Mouse (Mus musculus): ENCODE measurements around the gene Otud5. TPM values are rescaled to one million over a fixed set of nuclear protein-coding genes. Genes with fewer than 3 reads are reported as not detected.

Otud5 gene
- polyA plus RNA-seq, 1 experiment from 2014 or later = 43.4 TPM

GRCm38 (mm10) chrX:7859191-7859753, 18.1 kb downstream of the Otud5 start:
- WGBS = 90% methylated on average over 3 of the region's 3 CpGs

GRCm38 (mm10) chrX:7863181-7863580, 22.0 kb downstream of the Otud5 start:
- WGBS = 83% methylated on average over 1 of the region's 1 CpGs
- no peak overlapping the region for H3K4me3 ChIP-seq
- no peak for DNase-seq (ENCODE audit: low spot score)
- no peaks in the 10 kb centered on the region for H3K27me3 ChIP-seq (replicated peaks; ENCODE audit: low read depth, poor library complexity, severe bottlenecking)
- no peaks in the 10 kb centered on the region for H3K9me3 ChIP-seq
- no peaks in the 10 kb centered on the region for H3K4me1 ChIP-seq
- no peak overlapping the region for H3K27ac ChIP-seq (replicated peaks)
- H3K36me3 ChIP-seq (replicated peaks) = peaks cover 32% of the 10 kb centered on the region

More at GRCm38 (mm10) chrX:7859191-7859753, 18.1 kb downstream of the Otud5 start:
- no peak overlapping the region for H3K27ac ChIP-seq (replicated peaks)
- no peaks in the 10 kb centered on the region for H3K9me3 ChIP-seq
- peaks cover 36% of the 10 kb centered on the region for H3K36me3 ChIP-seq (replicated peaks)
- H3K27me3 ChIP-seq (replicated peaks; ENCODE audit: low read depth, poor library complexity, severe bottlenecking) = no peaks in the 10 kb centered on the region
- no peaks in the 10 kb centered on the region for H3K4me1 ChIP-seq
- no peak for DNase-seq (ENCODE audit: low spot score)
- no peak overlapping the region for H3K4me3 ChIP-seq

GRCm38 (mm10) chrX:7864551-7864950, 23.4 kb downstream of the Otud5 start:
- H3K36me3 ChIP-seq (replicated peaks) = peaks cover 24% of the 10 kb centered on the region
- 86% methylated on average over 3 of the region's 3 CpGs for WGBS

GRCm38 (mm10) chrX:7865343-7865742, 24.2 kb downstream of the Otud5 start:
- H3K27me3 ChIP-seq (replicated peaks; ENCODE audit: low read depth, poor library complexity, severe bottlenecking) = no peaks in the 10 kb centered on the region
- H3K4me1 ChIP-seq = no peaks in the 10 kb centered on the region
- no peak for DNase-seq (ENCODE audit: low spot score)
- peaks cover 19% of the 10 kb centered on the region for H3K36me3 ChIP-seq (replicated peaks)
- WGBS = 76% methylated on average over 2 of the region's 2 CpGs
- H3K9me3 ChIP-seq = no peaks in the 10 kb centered on the region
- no peak overlapping the region for H3K4me3 ChIP-seq
- H3K27ac ChIP-seq (replicated peaks) = no peak overlapping the region

More at GRCm38 (mm10) chrX:7864551-7864950, 23.4 kb downstream of the Otud5 start:
- DNase-seq (ENCODE audit: low spot score) = no peak
- H3K9me3 ChIP-seq = no peaks in the 10 kb centered on the region
- H3K27ac ChIP-seq (replicated peaks) = no peak overlapping the region
- no peaks in the 10 kb centered on the region for H3K27me3 ChIP-seq (replicated peaks; ENCODE audit: low read depth, poor library complexity, severe bottlenecking)
- no peak overlapping the region for H3K4me3 ChIP-seq
- H3K4me1 ChIP-seq = no peaks in the 10 kb centered on the region

GRCm38 (mm10) chrX:7865786-7866185, 24.6 kb downstream of the Otud5 start:
- H3K9me3 ChIP-seq = no peaks in the 10 kb centered on the region
- peaks cover 16% of the 10 kb centered on the region for H3K36me3 ChIP-seq (replicated peaks)
- no peak overlapping the region for H3K4me3 ChIP-seq
- no peak for DNase-seq (ENCODE audit: low spot score)
- H3K27me3 ChIP-seq (replicated peaks; ENCODE audit: low read depth, poor library complexity, severe bottlenecking) = no peaks in the 10 kb centered on the region
- H3K27ac ChIP-seq (replicated peaks) = no peak overlapping the region
- 72% methylated on average over 2 of the region's 2 CpGs for WGBS
- no peaks in the 10 kb centered on the region for H3K4me1 ChIP-seq

- DNase-seq (ENCODE audit: low spot score) = no peak
- WGBS = 92% methylated on average over 1 of the region's 1 CpGs
- no peaks in the 10 kb centered on the region for H3K27me3 ChIP-seq (replicated peaks; ENCODE audit: low read depth, poor library complexity, severe bottlenecking)
- H3K4me3 ChIP-seq = no peak overlapping the region
- no peaks in the 10 kb centered on the region for H3K4me1 ChIP-seq
- no peak overlapping the region for H3K27ac ChIP-seq (replicated peaks)
- peaks cover 24% of the 10 kb centered on the region for H3K36me3 ChIP-seq (replicated peaks)
- no peaks in the 10 kb centered on the region for H3K9me3 ChIP-seq
Observed at GRCm38 (mm10) chrX:7867141-7867540, 26.0 kb downstream of the Otud5 start.

GRCm38 (mm10) chrX:7868506-7868905, 27.3 kb downstream of the Otud5 start:
- WGBS = 39% methylated on average over 2 of the region's 2 CpGs
- no peaks in the 10 kb centered on the region for H3K4me1 ChIP-seq

GRCm38 (mm10) chrX:7869826-7870225, 28.7 kb downstream of the Otud5 start:
- 45% methylated on average over 3 of the region's 3 CpGs for WGBS
- Histone ChIP-seq H3K4me3 (no peak overlapping the region), H3K27me3 (replicated peaks; ENCODE audit: low read depth, poor library complexity, severe bottlenecking) (no peaks in the 10 kb centered on the region), H3K4me1 (no peaks in the 10 kb centered on the region), H3K27ac (replicated peaks) (no peak overlapping the region), H3K9me3 (peaks cover 5% of the 10 kb centered on the region), H3K36me3 (replicated peaks) (peaks cover 50% of the 10 kb centered on the region)
- DNase-seq (ENCODE audit: low spot score) = no peak

More at GRCm38 (mm10) chrX:7868506-7868905, 27.3 kb downstream of the Otud5 start:
- no peak overlapping the region for H3K4me3 ChIP-seq
- no peak overlapping the region for H3K27ac ChIP-seq (replicated peaks)
- no peak for DNase-seq (ENCODE audit: low spot score)
- H3K27me3 ChIP-seq (replicated peaks; ENCODE audit: low read depth, poor library complexity, severe bottlenecking) = no peaks in the 10 kb centered on the region
- peaks cover 3% of the 10 kb centered on the region for H3K9me3 ChIP-seq
- peaks cover 38% of the 10 kb centered on the region for H3K36me3 ChIP-seq (replicated peaks)

GRCm38 (mm10) chrX:7878007-7878419, 36.8 kb downstream of the Otud5 start, which contains the start of gene Pim2:
Pim2 (plus strand) TSS chrX:7878262.
- H3K27ac ChIP-seq (replicated peaks) = peak within 1 kb of the TSS; percentile 30; the same call in 1 of the 2 replicates
- 13% methylated on average over 36 of the region's 38 CpGs for WGBS
- no peaks in the 10 kb centered on the region for H3K27me3 ChIP-seq (replicated peaks; ENCODE audit: low read depth, poor library complexity, severe bottlenecking)
- peaks cover 5% of the 10 kb centered on the region for H3K9me3 ChIP-seq
- DNase-seq (ENCODE audit: low spot score) = peak; percentile 87
- peaks cover 21% of the 10 kb centered on the region for H3K36me3 ChIP-seq (replicated peaks)
- peak within 1 kb of the TSS; percentile 63 for H3K4me3 ChIP-seq
- peaks cover 15% of the 10 kb centered on the region for H3K4me1 ChIP-seq

GRCm38 (mm10) chrX:7878495-7878894, 37.3 kb downstream of the Otud5 start:
- peaks cover 15% of the 10 kb centered on the region for H3K4me1 ChIP-seq
- H3K27me3 ChIP-seq (replicated peaks; ENCODE audit: low read depth, poor library complexity, severe bottlenecking) = no peaks in the 10 kb centered on the region
- H3K9me3 ChIP-seq = peaks cover 2% of the 10 kb centered on the region
- peaks cover 16% of the 10 kb centered on the region for H3K36me3 ChIP-seq (replicated peaks)
- WGBS = 22% methylated on average over 21 of the region's 21 CpGs
- DNase-seq (ENCODE audit: low spot score) = peak; percentile 13
- H3K4me3 ChIP-seq = peak overlapping the region; percentile 63
- H3K27ac ChIP-seq (replicated peaks) = peak overlapping the region; percentile 30; the same call in 1 of the 2 replicates

GRCm38 (mm10) chrX:7879819-7880218, 38.7 kb downstream of the Otud5 start:
- Histone ChIP-seq H3K9me3 (no peaks in the 10 kb centered on the region; the same call in 1 of the 2 replicates), H3K36me3 (replicated peaks) (peaks cover 4% of the 10 kb centered on the region), H3K27ac (replicated peaks) (no peak overlapping the region), H3K4me1 (peaks cover 17% of the 10 kb centered on the region), H3K27me3 (replicated peaks; ENCODE audit: low read depth, poor library complexity, severe bottlenecking) (no peaks in the 10 kb centered on the region), H3K4me3 (peak overlapping the region; percentile 39)
- WGBS = 18% methylated on average over 11 of the region's 11 CpGs
- DNase-seq (ENCODE audit: low spot score) = peak; percentile 81

- H3K27me3 ChIP-seq (replicated peaks; ENCODE audit: low read depth, poor library complexity, severe bottlenecking) = no peaks in the 10 kb centered on the region
- H3K4me1 ChIP-seq = peaks cover 11% of the 10 kb centered on the region
- no peaks in the 10 kb centered on the region; the same call in 1 of the 2 replicates for H3K9me3 ChIP-seq
- H3K4me3 ChIP-seq = peak within 1 kb of the TSS; percentile 68
- peaks cover 7% of the 10 kb centered on the region for H3K36me3 ChIP-seq (replicated peaks)
- peak; percentile 82 for DNase-seq (ENCODE audit: low spot score)
- 13% methylated on average over 49 of the region's 49 CpGs for WGBS
- peak within 1 kb of the TSS; percentile 81 for H3K27ac ChIP-seq (replicated peaks)
Observed at GRCm38 (mm10) chrX:7883841-7884567, 42.8 kb downstream of the Otud5 start, which contains the start of gene Slc35a2. Slc35a2 (plus strand) TSS chrX:7884028.

- Histone ChIP-seq H3K36me3 (replicated peaks) (peaks cover 32% of the 10 kb centered on the region), H3K4me3 (peak overlapping the region; percentile 68), H3K4me1 (0 out of 2 replicates have a peak, but pooled peaks cover 6% of the 10 kb centered on the region), H3K9me3 (no peaks in the 10 kb centered on the region), H3K27ac (replicated peaks) (peak overlapping the region; percentile 86), H3K27me3 (replicated peaks; ENCODE audit: low read depth, poor library complexity, severe bottlenecking) (no peaks in the 10 kb centered on the region)
- WGBS = 36% methylated on average over 13 of the region's 13 CpGs
- no peak for DNase-seq (ENCODE audit: low spot score)
Observed at GRCm38 (mm10) chrX:7898211-7898610, 57.0 kb downstream of the Otud5 start.
